Mouse (Mus musculus) urinary bladder, postnatal 14 days (tissue): ENCODE measurements around the gene Sdc1.

ENCODE experiments used
- DNase-seq: peaks from one replicate; pipeline ENCODE4 v3.0.0; 2021; ENCODE audit warnings: low spot score

Gene Sdc1

GRCm38 (mm10) chr12:8827014-8827715 lies 56.0 kb downstream of the Sdc1 start:
- DNase-seq = no peak

- no peak for DNase-seq
Observed at GRCm38 (mm10) chr12:8829032-8829660, 58.0 kb downstream of the Sdc1 start.

- no peak for DNase-seq
Observed at GRCm38 (mm10) chr12:8829661-8830040, 58.5 kb downstream of the Sdc1 start.

- DNase-seq = no peak
Observed at GRCm38 (mm10) chr12:8830967-8831635, 60.0 kb downstream of the Sdc1 start.

- no peak for DNase-seq
Observed at GRCm38 (mm10) chr12:8831710-8832109, 60.6 kb downstream of the Sdc1 start.

GRCm38 (mm10) chr12:8840782-8841325 lies 69.7 kb downstream of the Sdc1 start:
- DNase-seq = peak; percentile 16

GRCm38 (mm10) chr12:8842725-8843124 lies 71.6 kb downstream of the Sdc1 start:
- DNase-seq = no peak
